Mouse (Mus musculus): ENCODE measurements around the gene Sec14l1.

Sec14l1 gene

DNA sequence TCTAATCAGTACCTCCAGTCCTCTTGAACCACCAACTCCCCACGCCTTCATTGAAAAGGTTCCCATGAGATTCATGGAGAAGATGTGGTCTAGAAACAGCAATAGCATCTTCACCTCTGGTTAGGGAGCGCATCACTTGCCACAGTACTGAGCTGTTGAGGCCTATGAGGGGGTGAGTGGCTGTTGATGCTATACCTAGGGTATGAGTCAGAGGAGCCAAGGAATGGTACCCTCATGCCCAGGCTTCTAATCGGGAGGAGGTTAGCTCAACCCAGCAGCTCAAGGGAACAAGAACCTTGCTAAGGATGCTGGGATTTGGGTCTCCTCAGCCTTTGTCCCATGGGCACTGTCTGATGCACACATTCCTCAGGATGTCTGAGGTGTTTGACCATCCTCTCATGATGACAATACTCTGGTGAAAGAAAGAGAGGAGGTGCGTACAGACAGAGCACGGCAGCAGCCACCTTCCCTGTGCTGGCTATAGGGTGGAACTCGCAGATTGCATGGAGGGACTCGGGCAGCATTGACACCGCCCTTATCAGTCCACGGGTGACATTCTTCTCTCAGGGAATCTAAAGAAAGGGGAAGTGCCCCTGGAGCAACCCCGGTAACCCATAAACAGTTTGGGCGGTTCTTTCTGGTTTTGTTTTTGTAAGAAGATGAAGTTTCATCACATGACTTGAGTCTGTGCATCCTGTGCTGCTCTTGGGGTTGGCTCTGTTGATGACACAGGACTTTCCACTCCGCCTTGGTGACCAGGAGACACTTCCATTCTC is 5.6 kb upstream of the Sec14l1 start:
- no peak for DNase-seq (ENCODE audit: low spot score)

DNA sequence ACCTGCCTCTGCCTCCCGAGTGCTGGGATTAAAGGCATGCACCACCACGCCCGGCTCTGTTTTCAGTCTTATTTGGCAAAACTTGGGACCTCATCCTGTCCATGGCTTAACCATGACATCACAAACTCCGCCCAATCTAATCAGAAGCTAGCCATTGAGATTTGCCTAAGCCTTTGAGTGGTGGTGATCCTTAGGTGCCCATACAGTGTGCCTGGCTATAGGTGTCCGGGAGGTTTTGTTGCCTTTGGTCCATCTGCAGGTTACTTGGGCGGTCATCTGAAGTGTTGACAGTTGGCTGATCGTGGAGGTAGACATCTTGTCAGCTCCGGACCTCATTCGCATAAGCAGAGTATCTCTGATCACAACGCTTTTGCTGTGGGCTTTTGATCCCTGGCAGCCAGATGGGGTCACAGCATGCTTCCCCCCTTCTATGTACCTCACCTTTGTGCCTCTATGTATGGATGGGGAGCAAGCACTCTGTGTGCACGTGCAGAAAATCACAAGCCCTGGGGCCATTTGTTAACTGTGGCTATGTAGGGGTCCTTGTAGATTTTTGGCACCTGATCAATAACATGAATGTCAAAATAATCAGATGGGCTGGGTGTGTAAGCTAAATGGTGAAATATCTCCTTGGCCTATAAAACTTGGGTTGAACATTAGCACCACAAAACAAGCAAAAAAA is 2.9 kb upstream of the Sec14l1 start:
- DNase-seq (ENCODE audit: low spot score) = no peak

DNA sequence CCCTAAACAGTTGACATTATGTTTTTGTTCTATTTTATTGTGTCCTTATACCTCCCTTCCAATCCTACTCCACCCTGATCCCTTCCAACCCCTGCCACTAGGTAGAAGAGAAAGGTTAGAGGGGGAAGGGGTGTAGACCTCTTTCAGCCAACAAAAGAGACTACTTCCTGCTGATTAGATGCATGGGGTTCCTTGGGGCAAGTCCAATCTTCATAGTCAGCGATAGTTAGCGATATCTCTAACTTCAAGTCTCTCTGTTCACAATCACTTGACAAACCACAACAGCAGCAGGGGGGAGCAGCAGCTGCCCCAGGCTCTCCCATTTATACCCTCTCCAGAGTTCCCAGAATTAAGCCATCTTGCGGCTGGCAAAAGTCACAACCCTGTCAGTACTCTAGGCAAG is 2.3 kb upstream of the Sec14l1 start:
- DNase-seq (ENCODE audit: low spot score) = no peak

DNA sequence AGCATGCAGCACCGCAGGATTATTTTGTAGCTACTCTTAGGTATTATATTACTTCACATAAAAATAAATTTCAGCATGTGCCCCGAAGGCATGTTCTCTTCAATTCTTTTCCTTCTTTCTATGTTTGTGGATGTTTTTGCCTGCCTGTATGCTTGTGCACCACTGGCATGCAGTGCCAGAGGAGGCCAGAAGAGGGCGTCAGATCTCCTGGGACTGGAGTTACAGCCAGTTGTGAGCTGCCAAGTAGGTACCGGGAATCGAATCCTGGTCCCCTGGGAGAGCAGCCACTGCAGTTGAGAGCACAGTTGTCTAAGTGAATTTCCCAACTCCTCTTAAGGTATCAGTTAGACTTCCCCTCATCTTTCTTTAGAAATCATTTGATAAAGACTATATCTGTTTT is 1.6 kb upstream of the Sec14l1 start:
- peak; percentile 76 for DNase-seq (ENCODE audit: low spot score)

DNA sequence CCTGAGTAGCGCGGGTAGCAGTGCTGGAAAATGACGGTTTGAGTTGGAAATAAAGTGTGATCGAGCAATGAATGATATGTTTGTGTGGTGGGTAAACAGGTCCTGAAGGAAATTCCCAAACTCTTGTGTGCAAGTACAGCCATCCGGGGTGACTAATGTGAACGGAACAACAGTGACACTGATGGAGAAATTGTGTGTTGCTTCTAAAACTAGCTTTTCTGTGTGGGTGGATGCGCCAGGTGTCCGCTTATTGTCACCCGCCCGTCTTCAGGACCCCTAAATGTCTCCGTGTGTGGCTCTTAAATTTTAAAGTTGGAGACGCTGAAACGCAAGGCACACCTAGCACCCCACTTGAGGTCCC is 757 bp upstream of the Sec14l1 start:
- DNase-seq (ENCODE audit: low spot score) = no peak

DNA sequence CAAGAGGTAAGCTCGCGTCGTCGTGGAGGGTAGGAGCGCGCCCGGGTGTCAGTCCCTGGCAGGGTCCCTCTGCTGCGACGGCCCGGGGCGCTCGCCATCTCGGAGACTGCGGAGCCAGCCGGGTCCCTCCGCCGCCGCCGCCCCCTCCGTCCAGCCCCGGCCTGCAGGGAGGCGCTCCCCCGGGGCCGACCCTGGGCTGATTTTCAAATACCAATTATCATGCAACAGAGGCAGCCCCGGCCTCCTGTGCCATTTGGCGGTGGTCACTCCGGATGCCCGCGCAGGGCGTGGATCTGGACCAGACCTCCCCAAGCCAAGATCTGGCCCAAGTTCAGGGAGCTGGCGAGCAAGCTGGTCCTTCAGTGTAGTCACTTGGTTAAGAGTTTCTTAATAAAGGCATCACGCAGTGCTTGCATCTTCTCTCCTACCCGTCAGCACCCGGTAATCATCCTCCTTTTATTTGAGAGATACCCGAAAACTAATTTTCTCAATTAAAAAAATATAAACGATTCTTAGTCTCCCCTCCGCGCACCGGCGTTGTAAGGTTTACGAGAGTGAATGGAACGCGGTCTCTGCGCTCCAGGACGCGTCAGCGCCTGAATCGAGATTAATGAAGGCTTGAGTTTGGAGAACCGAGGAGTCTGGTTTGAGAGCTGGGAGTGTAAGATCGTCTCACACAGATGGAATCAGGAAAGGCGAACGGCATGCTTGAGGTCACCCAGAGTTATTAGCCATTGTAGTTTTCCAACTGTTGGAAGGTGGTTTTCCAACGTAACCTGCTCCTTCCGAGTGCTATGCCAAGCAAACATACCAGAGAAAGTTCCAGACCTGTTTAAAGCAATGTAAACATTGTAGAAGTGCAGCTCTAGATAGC is 615 bp downstream of the Sec14l1 start:
- no peak for DNase-seq (ENCODE audit: low spot score)

DNA sequence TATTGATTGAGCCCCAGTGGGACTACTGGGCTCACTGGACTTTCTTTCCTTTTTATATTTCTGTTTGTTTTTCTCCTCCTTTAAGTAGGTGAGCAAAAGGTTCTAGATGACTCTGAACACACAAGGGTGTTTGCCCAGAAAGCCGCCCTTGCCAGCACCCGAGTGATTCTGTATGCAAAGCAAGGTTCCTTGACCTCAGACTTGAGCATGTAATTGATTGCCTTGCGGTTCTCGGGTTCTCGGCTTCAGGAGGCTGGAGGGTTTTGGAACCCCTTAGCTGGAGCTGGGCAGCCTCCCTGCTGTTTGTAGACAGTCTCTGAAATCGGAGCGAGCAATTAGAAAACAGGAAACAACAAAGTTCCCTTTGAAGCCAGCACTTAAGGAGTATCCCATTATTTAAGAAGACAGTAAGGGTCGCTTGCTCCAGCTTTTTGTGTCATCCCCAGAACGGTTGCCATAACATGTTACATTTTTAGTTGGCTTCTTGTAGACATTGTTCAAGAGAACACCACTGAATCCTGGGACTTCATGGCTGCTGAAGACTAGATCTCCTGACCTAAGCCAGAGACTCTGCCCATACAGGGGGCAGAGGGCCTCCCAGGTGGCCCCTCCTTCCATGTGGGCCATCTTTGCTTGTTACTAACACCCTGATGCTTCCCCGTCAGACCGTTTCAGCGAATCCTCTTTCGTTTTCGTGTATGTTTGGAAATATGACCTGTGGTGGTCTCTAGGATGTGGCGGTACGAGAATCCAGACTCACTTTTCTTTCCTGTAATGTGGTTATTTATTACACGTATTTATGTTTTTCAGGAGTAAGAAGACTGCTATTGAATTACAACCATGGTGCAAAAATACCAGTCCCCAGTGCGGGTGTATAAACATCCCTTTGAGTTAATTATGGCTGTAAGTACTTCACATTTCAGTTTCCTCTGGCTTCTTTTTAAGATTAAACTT is 1.7 kb downstream of the Sec14l1 start:
- no peak for DNase-seq (ENCODE audit: low spot score)

DNA sequence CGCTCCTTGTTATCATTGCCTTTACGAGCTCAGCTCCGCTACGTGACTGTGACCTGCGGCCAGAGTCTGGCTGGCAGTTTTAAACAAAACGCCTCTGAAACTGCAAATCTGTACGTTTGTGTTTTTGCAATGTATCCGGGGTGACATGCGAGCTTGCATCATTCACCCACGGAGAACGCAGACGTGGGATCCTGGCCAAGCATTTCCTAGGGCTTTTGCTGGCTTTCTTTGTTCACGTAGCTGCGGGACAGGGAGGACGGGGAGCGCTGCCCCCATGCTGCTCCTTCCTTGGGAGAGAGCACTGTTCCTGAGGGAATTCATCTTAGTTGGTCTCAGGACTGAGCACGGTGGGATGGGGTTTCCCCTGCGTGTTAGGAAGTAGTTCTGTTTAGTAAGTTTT is 2.4 kb downstream of the Sec14l1 start:
- DNase-seq (ENCODE audit: low spot score) = no peak

DNA sequence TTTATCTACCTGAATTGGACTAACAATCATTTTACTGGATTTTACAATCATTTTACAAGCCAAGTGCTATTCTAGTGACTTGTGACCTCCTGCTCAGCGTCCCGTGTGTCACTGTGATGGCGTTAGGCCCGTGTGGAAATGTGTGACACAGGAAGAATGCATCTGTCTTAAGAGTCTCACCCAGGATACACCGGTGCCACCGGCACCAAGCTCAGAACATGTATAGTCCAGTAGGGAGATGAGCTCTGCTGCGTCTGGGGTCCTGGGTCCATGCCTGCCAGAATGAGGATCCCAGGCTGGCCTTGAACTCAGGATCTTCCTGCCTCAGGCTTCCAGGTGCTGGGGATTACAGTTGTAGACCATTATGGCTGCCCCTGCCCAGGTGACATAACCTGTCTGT is 2.8 kb downstream of the Sec14l1 start:
- no peak for DNase-seq (ENCODE audit: low spot score)

DNA sequence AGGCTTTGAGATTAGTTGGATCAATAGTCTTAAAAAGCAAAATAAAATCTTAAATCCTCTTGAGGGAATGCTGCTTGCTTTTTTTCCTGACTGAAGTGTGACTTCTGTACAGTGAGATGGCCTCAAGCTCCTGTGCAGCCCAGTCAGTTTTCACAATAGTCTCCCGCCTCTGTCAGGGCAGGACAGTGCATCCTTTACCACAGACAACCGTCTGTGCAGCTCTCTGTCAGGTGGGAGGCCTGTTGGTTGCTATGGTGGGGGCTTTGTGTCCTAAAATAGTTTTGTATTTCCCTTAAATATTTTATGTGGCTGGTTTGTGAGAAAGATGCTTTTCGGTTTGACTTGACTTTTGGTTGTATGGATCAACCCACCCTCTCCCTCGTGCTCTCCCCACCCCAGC is 3.3 kb downstream of the Sec14l1 start:
- no peak for DNase-seq (ENCODE audit: low spot score)

DNA sequence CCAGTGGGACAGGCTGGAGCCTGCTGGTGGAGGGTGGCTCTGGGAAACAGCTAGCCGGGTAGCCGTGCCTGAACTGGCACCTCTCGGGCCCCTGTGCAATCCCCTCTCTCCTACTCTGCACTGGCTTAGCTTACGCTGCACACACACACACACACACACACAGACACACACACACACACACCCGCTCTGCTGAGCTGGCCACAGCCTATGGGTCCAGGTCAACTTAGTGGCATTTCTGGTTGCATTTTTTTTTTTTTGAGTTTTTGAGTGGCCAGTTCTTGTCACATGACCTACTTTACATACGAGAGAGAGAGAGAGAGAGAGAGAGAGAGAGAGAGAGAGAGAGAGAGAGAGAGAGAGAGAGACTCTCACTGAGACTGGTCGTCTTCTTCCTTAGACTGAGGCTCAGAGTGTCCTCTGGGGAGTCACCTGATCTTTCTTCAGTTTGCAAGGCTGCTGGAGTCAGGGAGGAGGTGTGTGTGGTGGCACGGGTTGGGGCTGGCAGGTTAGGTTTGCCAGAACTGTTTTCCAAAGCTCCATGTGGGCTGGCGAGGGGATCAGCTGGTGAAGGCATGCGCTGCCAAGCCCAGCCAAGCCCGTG is 3.9 kb downstream of the Sec14l1 start:
- DNase-seq (ENCODE audit: low spot score) = no peak

DNA sequence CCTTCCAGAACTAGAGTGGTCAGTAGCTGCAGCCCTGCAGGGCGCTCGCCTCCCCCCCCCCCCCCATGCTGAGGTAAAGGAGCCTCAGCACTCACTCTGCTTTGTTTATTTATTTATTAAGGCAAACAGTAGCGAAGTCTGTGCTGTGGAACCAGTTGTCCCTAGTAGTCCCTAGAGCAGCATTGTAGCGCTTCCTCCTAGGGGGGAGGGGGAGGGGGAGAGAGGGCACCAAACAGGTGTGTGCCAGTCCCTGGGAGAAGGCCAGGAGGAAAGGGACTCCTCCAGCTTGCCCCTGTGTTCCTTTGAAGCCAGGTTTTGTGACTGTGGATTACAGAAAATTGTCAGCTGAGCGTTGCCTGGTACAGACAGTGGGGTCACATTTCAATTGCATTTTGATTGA is 4.8 kb downstream of the Sec14l1 start:
- no peak for DNase-seq (ENCODE audit: low spot score)

DNA sequence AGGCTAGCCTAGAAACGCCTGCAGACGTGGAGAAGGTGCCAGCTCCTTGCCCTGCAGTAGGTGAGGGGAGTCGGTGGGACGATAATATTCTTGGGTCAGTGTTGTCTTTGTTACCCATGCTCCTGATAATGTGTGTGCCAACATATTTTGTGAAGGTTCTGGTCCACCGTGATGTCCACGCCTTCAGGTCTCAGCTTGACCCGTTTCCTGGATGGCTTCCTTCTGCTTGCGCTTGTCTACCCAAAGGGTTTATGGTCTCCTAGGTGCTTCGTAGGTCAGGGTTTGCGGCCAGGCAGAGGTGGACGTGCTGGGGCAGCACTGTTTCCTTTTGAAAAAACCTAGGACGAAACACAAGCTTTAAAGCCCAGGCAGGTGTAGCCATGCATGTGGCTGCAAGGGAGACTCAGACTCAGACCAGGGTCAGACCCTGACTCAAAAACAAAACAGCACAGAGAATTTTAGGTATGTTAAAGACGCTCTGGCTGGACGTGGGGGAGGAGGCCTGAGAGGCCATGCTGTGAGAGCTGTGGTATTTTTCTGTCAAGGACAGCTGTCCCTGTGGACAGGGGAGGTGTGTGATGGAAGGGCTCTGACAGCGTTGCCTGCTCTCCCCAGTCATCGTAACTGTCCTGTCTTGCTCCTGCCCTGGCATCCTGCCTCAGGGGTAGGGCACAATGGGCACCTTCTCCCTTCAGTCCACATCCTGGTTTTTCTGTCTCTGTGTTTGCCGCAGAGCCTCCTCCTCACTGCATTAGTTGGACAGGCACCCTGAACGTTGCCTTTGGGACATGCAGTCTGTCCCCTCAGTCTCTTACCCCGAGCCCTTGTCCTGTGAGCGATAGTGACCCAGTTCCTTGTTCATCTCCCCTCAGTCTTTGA is 5.6 kb downstream of the Sec14l1 start:
- DNase-seq (ENCODE audit: low spot score) = no peak

DNA sequence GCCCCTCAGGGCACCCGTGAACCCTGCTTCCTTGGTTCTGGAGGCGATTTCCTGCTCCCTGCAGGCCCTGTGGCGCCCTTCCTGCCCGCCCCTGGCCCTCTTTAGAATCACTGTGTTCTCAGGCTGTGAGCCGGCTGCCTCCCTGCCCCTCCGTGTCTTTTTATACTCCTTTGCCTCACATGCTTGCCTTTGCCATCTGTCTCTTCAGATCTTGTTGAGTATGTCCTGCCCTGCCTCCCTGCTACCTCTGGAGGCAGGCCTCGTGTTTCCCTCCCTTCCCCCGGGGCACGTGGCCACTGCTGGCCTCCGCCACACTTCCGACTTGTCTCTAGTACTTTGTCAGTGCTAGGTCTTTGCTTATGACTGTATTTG is 6.2 kb downstream of the Sec14l1 start:
- DNase-seq (ENCODE audit: low spot score) = no peak

DNA sequence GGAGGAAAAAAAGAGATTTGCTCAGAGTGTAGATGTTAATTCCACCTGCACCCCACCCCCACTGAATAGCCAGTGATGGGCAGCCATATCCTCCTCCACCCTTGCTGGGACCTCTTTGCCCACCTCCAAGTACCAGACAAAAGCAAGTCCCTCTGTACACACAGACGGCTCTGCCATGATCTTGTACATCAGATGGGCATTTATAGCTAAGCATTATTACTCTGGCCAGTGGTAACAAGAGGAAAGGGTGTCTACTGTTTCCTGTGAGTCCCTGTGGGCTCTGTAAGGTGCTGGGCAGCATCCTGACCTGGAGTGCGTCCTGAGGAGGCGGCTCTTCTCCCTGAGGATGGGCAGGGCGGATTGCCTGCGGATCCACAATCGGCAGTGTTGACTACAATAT is 7.0 kb downstream of the Sec14l1 start:
- DNase-seq (ENCODE audit: low spot score) = no peak

DNA sequence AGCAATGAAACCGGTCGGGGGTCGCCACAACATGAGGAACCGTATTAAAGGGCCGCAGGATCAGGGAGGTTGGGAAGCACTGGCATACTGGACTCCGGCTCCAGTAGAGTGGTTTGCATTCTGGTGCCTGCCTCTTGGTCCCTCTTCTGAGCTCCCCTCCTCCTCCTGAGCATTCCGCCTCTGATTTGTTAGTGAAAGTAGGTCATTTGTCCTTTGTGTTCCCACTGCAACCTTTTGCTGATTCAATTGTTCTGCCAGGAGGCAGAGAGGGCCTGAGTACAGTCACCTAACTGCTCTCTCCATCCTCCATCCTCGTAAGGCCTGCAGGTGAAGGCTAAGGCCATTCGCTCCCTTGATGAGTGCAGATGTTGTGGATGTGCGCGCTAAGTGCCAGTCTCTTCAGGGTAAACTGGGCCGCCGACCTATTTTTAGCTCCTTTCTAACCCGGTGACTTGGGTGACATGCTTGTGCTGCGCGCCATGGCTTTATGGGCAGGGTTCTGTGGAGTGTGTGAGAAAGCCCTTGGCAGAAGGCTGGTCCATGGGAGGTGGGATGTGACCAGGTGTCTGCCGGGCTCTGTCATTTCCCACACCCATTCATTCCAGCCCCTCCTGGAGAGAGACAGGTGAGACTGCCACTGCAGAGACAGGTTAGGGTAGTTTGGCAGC is 8.6 kb downstream of the Sec14l1 start:
- no peak for DNase-seq (ENCODE audit: low spot score)

DNA sequence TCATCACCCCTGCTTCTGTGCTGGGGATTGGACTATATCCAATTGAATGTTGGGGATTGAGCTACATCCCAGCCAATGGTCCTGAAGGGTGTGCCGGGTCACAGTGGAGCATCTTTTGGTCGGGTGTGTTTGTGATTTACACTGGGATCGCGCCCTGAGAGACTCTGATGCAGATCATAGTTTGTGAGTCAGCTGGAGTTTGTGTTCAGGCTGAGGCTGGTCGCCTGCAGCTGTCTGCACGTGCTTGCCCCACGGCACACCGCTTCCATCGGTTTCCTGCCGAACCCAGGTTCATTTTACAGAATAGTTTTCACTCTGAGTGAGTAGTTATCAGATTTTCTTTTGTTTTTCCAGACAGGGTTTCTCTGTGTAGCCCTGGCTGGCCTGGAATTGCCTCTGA is 9.6 kb downstream of the Sec14l1 start:
- DNase-seq (ENCODE audit: low spot score) = no peak

DNA sequence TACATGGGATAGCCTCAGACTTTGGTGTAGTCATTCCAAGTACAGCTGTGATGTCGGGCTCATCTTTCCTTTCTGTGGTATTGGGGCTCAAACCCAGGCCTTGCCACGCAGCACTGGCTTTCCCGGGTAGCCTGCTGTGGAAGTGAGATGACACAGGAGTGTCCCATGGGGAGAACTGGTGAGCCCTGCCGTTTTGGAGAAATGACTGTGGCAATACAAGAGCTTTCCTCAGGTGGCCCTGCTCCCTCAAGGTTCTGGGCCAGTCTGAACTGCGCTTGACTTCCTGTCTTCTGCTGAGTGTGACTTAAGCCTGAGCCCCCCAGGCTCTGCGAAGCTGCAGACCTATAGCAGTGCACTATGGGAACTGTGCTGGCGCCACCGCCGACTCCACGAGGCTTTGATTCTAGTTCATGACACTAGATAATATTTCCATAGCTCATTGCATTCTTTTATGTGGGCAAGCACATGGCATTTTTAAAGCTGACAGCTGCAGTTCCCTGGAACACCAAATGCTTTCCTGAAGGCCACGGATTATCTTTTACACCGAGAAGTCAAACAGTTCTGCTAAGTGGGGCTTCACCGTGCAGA is 12.4 kb downstream of the Sec14l1 start:
- DNase-seq (ENCODE audit: low spot score) = no peak

DNA sequence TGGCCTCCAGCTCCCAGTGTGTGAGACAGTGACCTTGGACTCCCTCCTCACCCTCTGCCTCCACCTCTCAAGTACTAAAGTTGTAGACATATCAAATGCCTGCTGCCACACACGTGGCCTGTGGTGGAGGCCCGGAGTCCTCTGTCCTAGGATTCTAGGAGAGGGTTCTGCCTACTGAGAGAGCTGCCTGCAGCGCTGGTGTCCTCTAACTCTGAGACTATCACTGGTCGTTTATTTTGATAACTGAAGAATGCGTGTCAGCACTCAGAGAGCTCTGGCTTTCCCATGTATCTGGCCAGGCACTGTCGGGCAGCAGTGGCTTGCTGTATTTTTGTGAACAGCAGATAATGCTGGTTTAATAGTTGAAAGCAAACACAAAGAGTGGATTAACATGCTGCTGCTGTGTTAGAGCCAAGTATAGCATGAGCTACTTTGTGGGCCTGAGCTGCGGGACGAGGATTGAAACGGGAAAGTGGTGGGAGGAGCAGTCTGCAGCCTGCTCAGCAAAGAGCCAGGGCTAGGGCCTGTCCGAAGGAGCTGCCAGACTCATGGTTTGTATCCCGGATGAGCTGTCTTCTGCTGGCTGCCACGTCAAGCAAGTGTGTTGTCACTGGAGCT is 13.1 kb downstream of the Sec14l1 start:
- DNase-seq (ENCODE audit: low spot score) = no peak

Measured in testis, postnatal 14 days (tissue).